Mouse (Mus musculus): ENCODE measurements at regions not wholly inside any gene's neighbourhood (a gene's known extent, or its start where the extent isn't known, plus 50 kb on each side); places are given as distances from the start of the nearest gene placed in this dataset.

GRCm38 (mm10) chr14:62027751-62028279 is 264.6 kb upstream of the Rnaseh2b start:
- TF ChIP-seq GATA1 (IDR thresholded peaks at IDR 0.05; ENCODE audit: borderline replicate concordance, low read length) = no peak
- TF ChIP-seq CTCF (IDR thresholded peaks at IDR 0.05; ENCODE audit: low read depth, low read length) = no peak
- no peak for TF ChIP-seq TAL1 (conservative IDR thresholded peaks at IDR 0.05; ENCODE audit: low read depth, low read length)

Measured in G1E (cell line).